Mouse (Mus musculus): ENCODE measurements at regions not wholly inside any gene's neighbourhood (a gene's known extent, or its start where the extent isn't known, plus 50 kb on each side); places are given as distances from the start of the nearest gene placed in this dataset.

DNA sequence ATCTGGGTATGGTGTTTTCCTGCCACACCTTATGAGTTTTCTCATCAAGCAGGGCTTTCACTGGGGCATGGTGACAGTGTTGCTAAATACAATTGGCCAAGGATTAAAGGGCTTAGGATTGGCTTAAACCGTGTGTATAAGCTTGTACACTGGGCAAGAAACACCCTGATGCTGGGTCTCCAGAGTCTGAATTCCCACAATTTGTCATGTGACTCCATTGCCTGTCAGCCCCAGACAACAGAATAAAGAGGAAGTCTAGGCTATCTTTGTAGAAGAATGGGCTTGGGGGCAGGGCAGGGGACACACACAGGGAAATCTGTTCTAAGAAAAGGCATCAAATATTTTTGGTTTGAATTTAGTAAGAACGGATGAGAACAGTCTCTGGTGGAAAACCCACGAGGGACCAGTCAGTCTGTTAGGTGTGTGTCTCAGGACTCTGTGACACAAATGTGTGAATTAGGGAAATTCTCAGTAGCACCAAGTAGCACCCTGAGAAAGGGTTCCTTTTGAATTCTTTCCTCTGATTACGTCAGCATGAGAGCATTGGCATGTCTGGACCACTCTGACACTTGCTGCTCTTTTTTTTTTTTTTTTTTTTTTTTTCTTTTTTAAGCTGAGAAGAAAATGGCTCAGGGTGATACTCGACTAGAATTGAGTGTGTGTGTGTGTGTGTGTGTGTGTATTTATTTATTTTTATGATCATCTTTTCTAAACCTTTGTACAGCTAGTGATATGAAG lies 235.5 kb upstream of the Tbl1xr1 start (continued):
- TF ChIP-seq HCFC1 (IDR thresholded peaks at IDR 0.05; ENCODE audit: low read depth, low read length), result 0 out of 2 replicates have a peak, but pooled peaks have one; percentile 16
- peak; percentile 62; the same call in 1 of the 2 replicates for TF ChIP-seq GATA1 (IDR thresholded peaks at IDR 0.05; ENCODE audit: low read depth, low read length)
- 0 out of 2 replicates have a peak, but pooled peaks have one; percentile 40 for TF ChIP-seq SIN3A (IDR thresholded peaks at IDR 0.05; ENCODE audit: low read length)
- no peak for TF ChIP-seq POLR2A (IDR thresholded peaks at IDR 0.05; ENCODE audit: control insufficient read depth in 1 of 2, insufficient read depth in 1 of 2, low read depth in 1 of 2, low read length in 2 of 2, poor library complexity in 1 of 2)

DNA sequence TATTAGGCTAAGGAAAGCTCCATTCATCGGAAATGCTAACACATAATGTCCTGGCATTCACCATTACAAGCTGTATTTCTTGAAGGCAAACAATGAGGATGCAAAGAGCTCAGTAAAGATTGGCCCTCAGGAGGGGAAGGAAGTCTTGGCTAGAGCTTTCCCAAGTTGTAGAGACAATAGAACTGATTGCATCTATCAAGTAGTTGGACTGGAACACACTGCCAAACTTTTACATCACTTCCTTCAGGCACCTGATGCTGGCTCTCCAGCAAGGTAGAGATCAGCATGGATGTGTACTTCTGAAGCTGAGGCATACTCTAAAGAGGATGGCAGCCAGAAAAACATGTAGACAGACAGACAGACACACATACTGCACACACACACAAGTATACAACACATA lies 234.9 kb upstream of the Tbl1xr1 start:
- no peak overlapping the region for H3K4me3 ChIP-seq (ENCODE audit: control insufficient read depth in 1 of 2, insufficient read depth in 1 of 2, low read depth in 2 of 2, low read length in 2 of 2)
- no peak overlapping the region for H3K9ac ChIP-seq (ENCODE audit: control insufficient read depth, low read depth, low read length, poor library complexity, severe bottlenecking)
- H3K36me3 ChIP-seq (ENCODE audit: control insufficient read depth in 1 of 2, insufficient read depth in 2 of 2, low read length in 2 of 2), result peaks cover 0 to 18% of the 10 kb centered on the region in 2 experiments; a peak in 2 of 4 replicates
- peak; percentile 12 for DNase-seq (ENCODE audit: low read depth, low spot score)
- no peaks in the 10 kb centered on the region for H3K79me2 ChIP-seq (ENCODE audit: control insufficient read depth, insufficient read depth, low read length, poor library complexity)
- H3K27me3 ChIP-seq (ENCODE audit: control insufficient read depth in 1 of 2, insufficient read depth in 2 of 2, low read length in 2 of 2), result no peaks in the 10 kb centered on the region
- H3K27ac ChIP-seq (ENCODE audit: control insufficient read depth, low read depth, low read length), result no peak overlapping the region
- peaks cover 15 to 19% of the 10 kb centered on the region in 2 experiments for H3K4me1 ChIP-seq (ENCODE audit: control insufficient read depth in 1 of 2, insufficient read depth in 2 of 2, low read length in 2 of 2)
- TF ChIP-seq ZMIZ1 (IDR thresholded peaks at IDR 0.05; ENCODE audit: low read depth, low read length) (no peak), CTCF (IDR thresholded peaks at IDR 0.05 in 2 of 3, conservative IDR thresholded peaks at IDR 0.05 in 1 of 3; ENCODE audit: control insufficient read depth in 1 of 3, insufficient read depth in 1 of 3, low read depth in 2 of 3, low read length in 3 of 3, poor library complexity in 1 of 3, severe bottlenecking in 1 of 3) (no peak), KAT2A (conservative IDR thresholded peaks at IDR 0.05; ENCODE audit: low read depth, low read length) (no peak), ELF1 (IDR thresholded peaks at IDR 0.05; ENCODE audit: low read depth, low read length) (no peak), MXI1 (IDR thresholded peaks at IDR 0.05; ENCODE audit: low read depth, low read length) (no peak), TAL1 (IDR thresholded peaks at IDR 0.05; ENCODE audit: low read length) (no peak), HCFC1 (IDR thresholded peaks at IDR 0.05; ENCODE audit: low read depth, low read length) (no peak), MAFK (IDR thresholded peaks at IDR 0.05; ENCODE audit: borderline replicate concordance, low read depth, low read length) (no peak), UBTF (IDR thresholded peaks at IDR 0.05; ENCODE audit: borderline replicate concordance, insufficient read depth, low read depth, low read length) (no peak), GATA1 (IDR thresholded peaks at IDR 0.05; ENCODE audit: low read depth, low read length) (no peak), SIN3A (IDR thresholded peaks at IDR 0.05; ENCODE audit: low read length) (no peak), USF1 (IDR thresholded peaks at IDR 0.05; ENCODE audit: low read depth, low read length) (no peak), ZC3H11A (IDR thresholded peaks at IDR 0.05; ENCODE audit: low read depth, low read length) (no peak)
- no peaks in the 10 kb centered on the region for H3K9me3 ChIP-seq (replicated peaks; ENCODE audit: insufficient read depth, low read length)

GRCm38 (mm10) chr3:21842545-21843291 lies 233.7 kb upstream of the Tbl1xr1 start:
- Histone ChIP-seq H3K4me3 (ENCODE audit: control insufficient read depth in 1 of 2, insufficient read depth in 1 of 2, low read depth in 2 of 2, low read length in 2 of 2) (no peak overlapping the region), H3K79me2 (ENCODE audit: control insufficient read depth, insufficient read depth, low read length, poor library complexity) (no peaks in the 10 kb centered on the region), H3K9me3 (replicated peaks; ENCODE audit: insufficient read depth, low read length) (no peaks in the 10 kb centered on the region), H3K27ac (ENCODE audit: control insufficient read depth, low read depth, low read length) (no peak overlapping the region), H3K4me1 (ENCODE audit: control insufficient read depth in 1 of 2, insufficient read depth in 2 of 2, low read length in 2 of 2) (peaks cover 8 to 13% of the 10 kb centered on the region in 2 experiments; a peak in 3 of 4 replicates), H3K27me3 (ENCODE audit: control insufficient read depth in 1 of 2, insufficient read depth in 2 of 2, low read length in 2 of 2) (no peaks in the 10 kb centered on the region), H3K9ac (ENCODE audit: control insufficient read depth, low read depth, low read length, poor library complexity, severe bottlenecking) (no peak overlapping the region), H3K36me3 (ENCODE audit: control insufficient read depth in 1 of 2, insufficient read depth in 2 of 2, low read length in 2 of 2) (peaks cover 0 to 12% of the 10 kb centered on the region in 2 experiments; a peak in 2 of 4 replicates)
- DNase-seq (ENCODE audit: low read depth, low spot score), result no peak
- TF ChIP-seq ZMIZ1 (IDR thresholded peaks at IDR 0.05; ENCODE audit: low read depth, low read length) (no peak), ZKSCAN1 (IDR thresholded peaks at IDR 0.05; ENCODE audit: low read depth, low read length) (no peak), GABPA (IDR thresholded peaks at IDR 0.05; ENCODE audit: low read depth, low read length) (no peak), ETS1 (IDR thresholded peaks at IDR 0.05; ENCODE audit: low read depth, low read length) (no peak), CTCF (IDR thresholded peaks at IDR 0.05 in 2 of 3, conservative IDR thresholded peaks at IDR 0.05 in 1 of 3; ENCODE audit: control insufficient read depth in 1 of 3, insufficient read depth in 1 of 3, low read depth in 2 of 3, low read length in 3 of 3, poor library complexity in 1 of 3, severe bottlenecking in 1 of 3) (no peak), E2F4 (IDR thresholded peaks at IDR 0.05; ENCODE audit: borderline replicate concordance, low read depth, low read length) (no peak), MAZ (IDR thresholded peaks at IDR 0.05; ENCODE audit: low read depth, low read length) (no peak)

Measured in MEL (cell line).